Mouse (Mus musculus): ENCODE results near the gene Gm28539.
"Not testable (repeated sequence)": the region's sequence is repeated elsewhere in the genome, so short reads cannot be mapped to it uniquely, and the experiment has no call there.

The Gm28539 gene

GRCm38 (mm10) chr16:18836468-18837208 lies at the start of gene Gm28539, which contains the start of gene 2510002D24Rik:
Gm28539 (plus strand) TSS chr16:18836584.
2510002D24Rik (plus strand) TSS chr16:18836578.
- DNase-seq = peak; percentile 98

DNA sequence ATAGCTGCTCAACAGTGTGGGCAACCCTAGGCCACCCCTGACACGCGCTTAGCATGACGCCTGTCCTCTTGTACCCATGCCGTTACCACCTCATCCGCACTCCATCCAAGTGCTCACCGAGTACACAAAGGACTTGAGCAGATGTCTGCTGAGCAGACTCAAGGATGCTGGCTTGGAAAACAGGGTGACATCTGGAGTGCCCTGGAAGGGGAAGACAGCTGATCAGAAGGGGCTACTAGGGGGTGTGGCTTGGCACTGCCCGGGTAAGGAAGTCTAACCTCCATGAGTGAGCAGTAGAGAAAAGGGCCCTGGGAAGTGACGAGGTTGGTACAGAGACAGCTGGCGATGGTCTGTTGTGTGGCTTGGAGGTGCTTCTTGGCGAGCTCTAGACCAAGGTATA lies 49.7 kb upstream of the Gm28539 start:
- DNase-seq = no peak

DNA sequence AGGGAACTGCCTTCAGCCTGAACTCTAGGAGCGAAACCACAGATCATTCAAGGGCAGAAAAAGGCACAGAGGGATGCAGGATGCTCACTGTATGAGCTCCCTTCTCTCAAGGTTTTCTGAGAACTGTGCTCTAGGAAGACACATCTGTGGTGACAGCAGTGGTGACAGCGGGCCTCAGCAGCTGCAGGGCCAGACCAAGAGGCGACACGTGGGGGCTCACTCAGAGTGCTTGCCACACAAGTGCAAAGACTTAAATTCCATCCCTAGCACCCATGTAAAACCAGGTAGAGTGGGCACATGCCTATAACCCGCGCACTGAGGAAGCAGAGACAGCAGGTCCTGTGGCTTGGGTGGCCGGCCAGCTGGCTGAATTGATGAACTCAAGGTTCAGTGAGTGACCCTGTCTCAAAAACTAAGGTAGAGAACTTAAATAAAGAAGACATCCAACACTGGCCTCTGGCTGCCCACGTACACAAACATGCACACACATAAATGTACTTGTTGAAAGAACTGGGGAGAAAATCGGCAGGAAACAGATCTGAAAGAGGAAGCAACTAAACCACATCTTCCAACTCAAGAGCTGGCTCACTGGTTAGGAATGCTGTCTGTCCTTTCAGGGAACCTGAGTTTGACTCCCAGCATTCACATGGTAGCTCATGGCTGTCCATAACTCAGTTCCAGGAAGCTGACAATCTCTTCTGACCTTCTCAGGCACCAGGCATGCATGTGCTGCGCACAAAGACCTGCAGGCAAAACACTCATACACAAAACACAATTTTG lies 47.6 kb upstream of the Gm28539 start:
- no peak for DNase-seq

DNA sequence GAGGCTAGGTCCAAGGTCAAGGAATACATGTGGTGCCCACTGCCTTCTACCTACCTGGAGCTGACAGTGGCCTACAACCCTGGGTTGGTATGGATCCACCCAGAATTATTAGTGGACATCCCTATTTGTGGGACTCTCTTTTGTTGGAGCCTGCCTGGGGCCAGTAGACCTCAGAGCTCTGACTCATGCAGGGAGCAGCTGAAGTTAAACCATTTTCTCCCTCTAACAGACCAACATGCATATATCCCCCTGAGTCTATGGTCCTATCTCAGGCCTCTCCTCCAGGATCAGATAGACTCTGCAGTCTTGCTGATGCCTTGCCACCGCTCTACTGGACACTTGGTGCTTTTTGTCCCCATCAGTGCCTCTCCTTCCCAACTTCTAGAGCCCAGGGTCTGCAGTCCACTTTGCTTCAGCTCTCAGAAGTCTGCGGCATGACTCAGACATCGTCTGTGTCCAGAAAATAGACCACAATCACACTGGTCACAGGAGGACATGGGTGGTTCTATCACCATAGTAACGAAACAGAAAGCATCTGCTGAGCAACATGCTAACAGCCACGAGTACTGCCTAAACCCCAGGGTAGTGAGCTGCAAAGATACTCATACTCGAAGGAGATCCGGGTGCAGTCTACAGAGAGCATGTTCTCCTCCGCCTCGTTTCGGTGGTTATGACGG lies 41.0 kb upstream of the Gm28539 start:
- DNase-seq = no peak

- DNase-seq = no peak
These were observed 39.7 kb upstream of the Gm28539 start for GRCm38 (mm10) chr16:18796645-18797044.

DNA sequence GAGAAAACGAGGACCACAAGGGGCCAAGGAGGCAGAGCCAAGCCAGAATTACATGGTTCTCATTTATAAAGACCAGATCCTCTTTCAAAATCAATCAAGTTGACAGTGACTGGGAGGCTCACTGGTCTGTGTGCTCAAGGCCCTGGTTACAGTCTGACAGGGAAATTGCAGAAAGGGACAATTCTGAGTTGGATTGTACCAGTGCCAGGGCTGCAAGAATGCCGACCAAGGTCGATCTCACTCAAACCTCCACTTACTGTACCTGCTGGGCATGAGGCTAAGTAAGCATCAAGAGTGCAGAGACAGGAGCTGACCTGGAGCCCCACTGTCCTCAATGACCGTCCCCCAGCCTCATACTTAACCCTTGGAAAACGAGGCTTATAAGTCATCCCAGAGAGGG lies 38.2 kb upstream of the Gm28539 start:
- DNase-seq = no peak

DNA sequence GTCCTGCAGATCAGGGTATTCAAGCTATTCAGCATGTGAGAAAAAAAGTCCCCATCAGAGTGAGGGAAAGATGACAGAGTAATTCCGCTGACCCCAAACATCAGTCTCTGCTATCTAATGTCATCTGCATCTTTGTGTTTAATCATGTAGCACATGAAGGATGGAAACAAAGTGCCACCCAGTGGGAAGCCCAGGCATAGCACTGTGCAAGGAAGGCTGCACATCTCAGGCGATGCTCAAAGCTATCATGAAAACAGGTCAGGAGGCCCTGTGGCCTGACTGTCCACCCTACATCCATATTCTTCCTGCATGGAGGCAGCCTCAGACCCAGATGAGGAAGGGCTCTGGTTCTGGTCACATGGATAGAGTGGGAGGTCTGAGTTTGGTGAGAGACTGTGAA lies 37.5 kb upstream of the Gm28539 start:
- DNase-seq = peak; percentile 69

DNA sequence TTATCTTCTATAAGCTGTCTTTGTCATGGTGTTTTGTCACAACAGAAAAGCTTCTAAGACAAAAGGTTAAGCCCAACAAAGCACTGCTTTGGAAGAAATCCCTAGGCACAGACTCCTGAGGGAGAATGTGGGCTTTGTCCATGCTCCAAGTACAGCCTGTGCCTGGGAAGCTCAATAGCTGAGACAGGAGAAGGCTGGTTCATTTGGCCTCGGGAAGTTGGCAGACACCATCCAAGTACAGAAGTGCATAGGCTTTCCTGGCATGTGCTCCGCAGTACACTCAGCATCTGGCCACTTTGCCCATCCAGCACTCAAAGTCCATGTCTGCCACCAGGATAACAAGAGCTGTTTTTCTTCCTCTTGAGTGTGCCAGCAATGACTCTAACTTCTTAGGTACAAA lies 30.6 kb upstream of the Gm28539 start:
- DNase-seq = peak; percentile 47

- no peak for DNase-seq
These were observed 27.4 kb upstream of the Gm28539 start for GRCm38 (mm10) chr16:18809001-18809400.

DNA sequence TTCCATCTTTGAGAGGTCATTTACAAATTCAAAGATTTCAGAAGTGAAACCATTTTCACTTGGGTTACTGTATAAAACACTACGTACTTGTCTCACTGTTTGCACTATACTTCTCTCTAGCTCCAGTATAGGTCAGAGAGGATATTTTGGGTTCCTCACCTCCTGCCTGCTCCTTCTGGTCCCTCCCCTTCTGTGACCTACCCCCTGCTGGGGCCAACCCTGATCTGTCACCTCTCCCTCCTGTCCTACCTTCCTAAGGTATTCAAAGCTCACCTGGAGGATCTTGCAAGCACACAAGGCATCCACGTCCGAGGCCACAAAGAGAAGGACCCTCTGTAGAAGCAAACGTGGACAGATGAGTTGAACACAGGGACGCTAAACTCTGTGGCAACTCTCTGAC lies 25.4 kb upstream of the Gm28539 start:
- no peak for DNase-seq

- peak; percentile 97 for DNase-seq
These were observed 24.7 kb upstream of the Gm28539 start, which contains the start of the genes Ufd1 and Cdc45 for GRCm38 (mm10) chr16:18811468-18812384. Ufd1 (plus strand) TSS chr16:18811779. Cdc45 (minus strand) TSS chr16:18811987.

- DNase-seq = no peak
These were observed 23.9 kb upstream of the Gm28539 start for GRCm38 (mm10) chr16:18812385-18812910.

DNA sequence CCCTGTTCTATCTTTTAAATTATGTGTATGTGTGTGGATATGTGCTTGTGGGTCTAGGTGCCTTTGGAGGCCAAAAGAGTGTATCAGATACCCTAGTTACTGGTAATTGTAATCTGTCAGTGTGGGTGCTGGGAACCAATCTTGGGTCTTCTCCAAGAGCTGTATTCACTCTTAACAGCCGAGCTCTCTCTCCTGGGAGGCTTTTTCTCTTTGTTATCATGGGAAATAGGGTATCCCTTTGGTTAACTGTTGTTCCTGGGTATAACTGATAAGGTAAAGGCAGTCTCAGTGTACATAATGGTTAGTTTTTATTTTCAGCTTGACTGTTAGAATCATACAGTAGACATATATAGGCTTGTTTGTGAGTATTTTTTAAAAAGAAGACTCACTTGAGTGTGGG lies 14.0 kb upstream of the Gm28539 start:
- no peak for DNase-seq

DNA sequence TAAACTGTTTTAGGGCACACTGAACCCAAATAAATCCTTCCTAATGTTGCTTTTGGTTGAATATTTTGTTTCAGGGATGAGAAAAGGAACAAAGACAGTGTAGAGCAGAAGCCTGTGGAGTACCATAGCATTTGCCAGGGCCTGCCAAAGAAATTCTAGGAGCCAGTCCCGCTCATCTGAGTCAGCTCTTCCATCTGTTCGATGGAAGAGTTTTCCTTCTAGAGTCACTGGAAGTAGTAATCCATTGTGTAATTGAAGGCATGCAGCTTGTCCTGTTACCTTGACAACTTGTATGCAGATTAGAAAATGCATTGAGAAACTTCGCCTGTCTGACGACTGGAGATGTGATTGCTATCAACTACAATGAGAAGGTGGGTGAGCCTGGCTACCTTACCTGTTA lies 13.5 kb upstream of the Gm28539 start:
- no peak for DNase-seq

GRCm38 (mm10) chr16:18828630-18829029 lies 7.8 kb upstream of the Gm28539 start:
- DNase-seq = no peak

DNA sequence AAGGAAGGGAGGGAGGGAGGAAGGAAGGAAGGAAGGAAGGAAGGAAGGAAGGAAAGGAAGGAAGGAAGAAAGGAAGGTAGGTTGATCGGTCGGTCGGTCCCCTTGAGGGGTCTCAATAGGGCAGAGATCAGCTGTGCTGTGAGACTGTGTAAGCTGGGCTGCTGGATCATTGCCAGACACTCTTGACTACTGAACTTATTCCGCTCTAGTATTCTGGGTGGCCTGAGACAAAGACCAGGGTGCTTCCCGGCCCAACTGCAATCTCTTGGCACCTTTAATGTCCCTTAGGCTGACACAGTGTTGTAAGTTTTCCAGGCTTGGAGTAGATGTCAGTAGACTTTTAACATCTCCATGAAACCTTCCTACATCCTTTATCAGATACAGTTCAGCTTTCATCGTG lies 7.3 kb upstream of the Gm28539 start:
- no peak for DNase-seq

DNA sequence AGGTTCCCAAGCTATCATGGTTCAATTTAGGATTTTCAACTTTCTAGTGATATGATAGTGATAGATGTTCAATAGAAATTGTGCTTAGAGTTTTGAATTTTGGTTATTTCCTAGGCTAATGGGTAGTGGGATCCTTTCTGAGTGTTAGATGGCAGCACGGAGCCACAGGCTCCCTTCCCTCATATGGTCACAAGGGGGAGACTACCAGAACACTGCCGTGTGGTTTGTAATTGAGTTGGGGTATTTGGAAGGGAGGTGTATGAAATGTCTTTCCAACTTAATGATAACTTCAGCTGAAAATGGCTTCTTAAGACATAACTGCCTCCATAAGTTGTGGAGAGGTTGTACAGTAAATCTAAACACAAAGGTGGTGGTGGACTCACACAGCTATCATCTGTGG lies 2.9 kb upstream of the Gm28539 start:
- DNase-seq = no peak

DNA sequence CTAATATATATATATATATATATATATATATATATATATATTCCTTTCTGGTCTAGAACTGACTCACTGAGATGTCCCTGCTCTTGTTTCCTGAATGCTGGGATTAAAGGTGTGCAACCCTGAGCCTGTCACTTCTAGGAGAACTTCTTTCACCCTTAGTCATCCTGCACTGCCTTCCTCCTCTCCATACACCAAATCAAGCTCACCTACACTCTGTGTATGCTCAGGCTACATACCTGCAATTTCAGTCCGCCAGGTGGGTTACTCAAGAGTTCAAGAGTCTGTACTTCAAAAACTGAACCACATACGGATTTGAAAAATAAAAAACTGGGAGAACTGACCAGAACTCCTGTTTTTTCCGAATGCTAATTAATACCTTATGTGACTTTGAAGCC lies 314 bp upstream of the Gm28539 start:
- DNase-seq = no peak

GRCm38 (mm10) chr16:18838346-18838745 lies 2.0 kb downstream of the Gm28539 start:
- no peak for DNase-seq

- no peak for DNase-seq
These were observed 10.0 kb downstream of the Gm28539 start for GRCm38 (mm10) chr16:18846301-18846820.

DNA sequence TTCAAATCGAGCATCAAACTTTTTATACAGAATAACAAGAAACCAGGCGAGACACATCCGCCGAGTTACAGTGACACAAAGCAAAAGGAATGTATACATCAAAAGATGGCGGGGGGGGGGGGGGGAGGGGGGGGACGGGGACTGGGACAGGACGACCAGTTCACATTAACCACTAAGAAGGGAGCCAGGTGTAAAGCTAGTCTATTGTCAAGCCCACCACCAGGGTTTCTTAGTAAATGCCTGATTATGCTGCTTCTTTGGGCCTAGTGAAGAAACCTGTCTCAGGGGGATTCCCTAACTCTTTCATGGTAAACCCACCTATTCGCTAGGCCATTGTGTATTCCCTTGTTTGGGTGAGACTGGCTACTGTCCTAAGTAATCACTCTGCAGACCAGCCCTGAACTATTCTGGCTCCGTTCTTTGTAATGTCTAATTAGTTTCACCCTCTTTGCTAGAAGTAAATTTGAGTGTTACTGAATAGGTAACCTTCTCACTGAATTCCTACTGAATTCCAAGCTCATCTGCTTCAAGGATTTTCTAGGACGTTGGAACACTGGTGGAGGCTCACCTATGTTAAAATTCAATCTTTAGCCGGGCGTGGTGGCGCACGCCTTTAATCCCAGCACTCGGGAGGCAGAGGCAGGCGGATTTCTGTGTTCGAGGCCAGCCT lies 13.3 kb downstream of the Gm28539 start:
- DNase-seq = not testable (repeated sequence)
